Mouse (Mus musculus): ENCODE results near the gene Olfr597.
"Not testable (repeated sequence)": the region's sequence is repeated elsewhere in the genome, so short reads cannot be mapped to it uniquely, and the experiment has no call there.

GRCm38 (mm10) chr7:103305348-103305747 lies 10.8 kb upstream of the Olfr597 start, which contains the start of gene Olfr596:
- TF ChIP-seq POLR2A (IDR thresholded peaks at IDR 0.05; ENCODE audit: control insufficient read depth, low read depth, low read length); CTCF (IDR thresholded peaks at IDR 0.05; ENCODE audit: control insufficient read depth, insufficient read depth, insufficient replicate concordance, low read depth, low read length): not testable (repeated sequence)
